Mouse (Mus musculus) midbrain, postnatal 0 days (tissue): ENCODE measurements around the gene Rplp0. TPM values are rescaled to one million over a fixed set of nuclear protein-coding genes. Genes with fewer than 3 reads are reported as not detected.

Experiments
- ATAC-seq: fragments of 200-750 bp; cut with Nextera tagmentation; 2 replicates; pipeline ENCODE4 v1.8.0; 2017; ENCODE audit warnings: moderate number of reproducible peaks, mild to moderate bottlenecking, moderate TSS enrichment, moderate library complexity; ENCODE audit not compliant: low FRiP score
- DNase-seq: peaks from one replicate; pipeline ENCODE4 v3.0.0-alpha.2; 2015; ENCODE audit warnings: low spot score
- H3K27ac ChIP-seq: fragments of 300-500 bp; sonication (generic); 2 replicates; pipeline ENCODE4 v1.5.1; 2014; ENCODE audit warnings: low read depth, mild to moderate bottlenecking, low read length, mixed read lengths
- H3K27me3 ChIP-seq: fragments of 300-500 bp; sonication (generic); 2 replicates; pipeline ENCODE4 v1.6.1; 2014; ENCODE audit warnings: low read length, control low read depth, mixed read lengths; ENCODE audit not compliant: insufficient read depth
- H3K36me3 ChIP-seq: fragments of 300-500 bp; sonication (generic); 2 replicates; pipeline ENCODE4 v1.6.1; 2014; ENCODE audit warnings: low read length, control low read depth, mixed read lengths; ENCODE audit not compliant: insufficient read depth
- H3K4me1 ChIP-seq: fragments of 300-500 bp; sonication (generic); 2 replicates; pipeline ENCODE4 v1.6.1; 2014; ENCODE audit warnings: mild to moderate bottlenecking, control low read depth, antibody characterized with exemption, low read length, mixed read lengths; ENCODE audit not compliant: insufficient read depth
- H3K4me2 ChIP-seq: fragments of 300-500 bp; sonication (generic); 2 replicates; pipeline ENCODE4 v1.6.1; 2014; ENCODE audit warnings: low read depth, mild to moderate bottlenecking, low read length, mixed read lengths; ENCODE audit not compliant: poor library complexity, severe bottlenecking
- H3K4me3 ChIP-seq: fragments of 300-500 bp; sonication (generic); 2 replicates; pipeline ENCODE4 v1.5.1; 2014; ENCODE audit warnings: low read depth, mild to moderate bottlenecking, low read length, moderate library complexity
- H3K9ac ChIP-seq: fragments of 300-500 bp; sonication (generic); replicated peaks from 2 replicates; pipeline ENCODE4 v1.6.1; 2014; ENCODE audit warnings: mild to moderate bottlenecking, low read length, moderate library complexity, mixed read lengths; ENCODE audit not compliant: poor library complexity, severe bottlenecking
- H3K9me3 ChIP-seq: fragments of 300-500 bp; sonication (generic); 2 replicates; pipeline ENCODE4 v1.6.1; 2016; ENCODE audit warnings: low read length, control low read depth
- CTCF ChIP-seq: IDR thresholded peaks from 2 replicates; pipeline ENCODE4 v1.5.1; 2016; ENCODE audit warnings: antibody characterized with exemption, mild to moderate bottlenecking
- WGBS: fragments of 180-500 bp; shearing (Covaris S2); extraction: QIAGEN DNeasy Blood & Tissue Kit; methylation state at CpG from one replicate; pipeline ENCODE4 v1.1.7; 2014; 5-methylcytosine and 5-hydroxymethylcytosine counted together
- microRNA-seq: library from miRNA; unstranded; fragments of <30 nt; microRNA quantifications from one replicate; pipeline ENCODE4, GENCODE M21; 2016; ENCODE audit warnings: borderline number of aligned reads
- polyA plus RNA-seq: library from polyadenylated mRNA; unstranded; fragments of >200 nt; fragmentation: Nextera tagmentation; extraction: Ambion mirVana; gene quantifications from 2 replicates; pipeline ENCODE4 v1.2.1, GENCODE M21; 2015
- total RNA-seq: library from RNA; depleted of rRNA; stranded (reverse); fragments of >200 nt; gene quantifications from 2 replicates; pipeline ENCODE4 v1.2.3, GENCODE M21; 2014; rRNA removed

The Rplp0 gene
- total and polyA plus RNA-seq, 2 experiments from 2014 or later, result 779 to 1,828 TPM

GRCm38 (mm10) chr5:115586780-115587179 lies 27.5 kb downstream of the Rplp0 start:
- Histone ChIP-seq H3K9me3 (no peaks in the 10 kb centered on the region), H3K4me2 (no peak overlapping the region), H3K4me1 (no peaks in the 10 kb centered on the region), H3K27me3 (no peaks in the 10 kb centered on the region), H3K36me3 (peaks cover 82% of the 10 kb centered on the region), H3K4me3 (no peak overlapping the region), H3K9ac (no peak overlapping the region), H3K27ac (no peak overlapping the region)
- DNase-seq, result no peak
- no peak for TF ChIP-seq CTCF
- no peak for ATAC-seq
- WGBS, result 89% methylated on average over 2 of the region's 2 CpGs

- no peak overlapping the region for H3K4me2 ChIP-seq
- H3K9ac ChIP-seq, result no peak overlapping the region
- 88% methylated on average over 11 of the region's 11 CpGs for WGBS
- H3K36me3 ChIP-seq, result peaks cover 82% of the 10 kb centered on the region
- no peak for TF ChIP-seq CTCF
- no peaks in the 10 kb centered on the region for H3K4me1 ChIP-seq
- no peak for ATAC-seq
- H3K4me3 ChIP-seq, result no peak overlapping the region
- H3K27me3 ChIP-seq, result no peaks in the 10 kb centered on the region
- no peak overlapping the region for H3K27ac ChIP-seq
- no peak for DNase-seq
- H3K9me3 ChIP-seq, result no peaks in the 10 kb centered on the region
Measured at GRCm38 (mm10) chr5:115591028-115591427, 31.8 kb downstream of the Rplp0 start.

- Histone ChIP-seq H3K27me3 (no peaks in the 10 kb centered on the region), H3K9ac (no peak overlapping the region), H3K9me3 (no peaks in the 10 kb centered on the region), H3K4me1 (no peaks in the 10 kb centered on the region), H3K36me3 (peaks cover 83% of the 10 kb centered on the region), H3K27ac (no peak overlapping the region), H3K4me3 (no peak overlapping the region), H3K4me2 (no peak overlapping the region)
- 95% methylated on average over 2 of the region's 2 CpGs for WGBS
- TF ChIP-seq CTCF, result no peak
- no peak for DNase-seq
- no peak for ATAC-seq
Measured at GRCm38 (mm10) chr5:115591506-115591905, 32.2 kb downstream of the Rplp0 start.

GRCm38 (mm10) chr5:115603561-115603960 lies 44.3 kb downstream of the Rplp0 start:
- H3K4me1 ChIP-seq, result no peaks in the 10 kb centered on the region
- no peaks in the 10 kb centered on the region for H3K9me3 ChIP-seq
- H3K27ac ChIP-seq, result no peak overlapping the region
- H3K27me3 ChIP-seq, result no peaks in the 10 kb centered on the region
- TF ChIP-seq CTCF, result no peak
- DNase-seq (no peak), ATAC-seq (no peak)
- H3K4me3 ChIP-seq, result no peak overlapping the region
- WGBS, result 97% methylated on average over 6 of the region's 6 CpGs
- H3K4me2 ChIP-seq, result no peak overlapping the region
- peaks cover 72% of the 10 kb centered on the region for H3K36me3 ChIP-seq
- no peak overlapping the region for H3K9ac ChIP-seq

GRCm38 (mm10) chr5:115611566-115611965 lies 52.3 kb downstream of the Rplp0 start:
- Histone ChIP-seq H3K36me3 (peaks cover 88% of the 10 kb centered on the region), H3K9ac (no peak overlapping the region), H3K9me3 (no peaks in the 10 kb centered on the region), H3K27me3 (no peaks in the 10 kb centered on the region), H3K4me2 (no peak overlapping the region), H3K27ac (no peak overlapping the region), H3K4me3 (no peak overlapping the region), H3K4me1 (no peaks in the 10 kb centered on the region)
- 92% methylated on average over 11 of the region's 11 CpGs for WGBS
- DNase-seq, result no peak
- no peak for TF ChIP-seq CTCF
- ATAC-seq, result no peak

Small RNAs within 50 kb of the gene (microRNA-seq; reads per million reads assigned to microRNA genes)
- gene Mir7029, result not detected

Other genes with a start within 250 kb of the Rplp0 start
- 44.1 and 45.5 TPM in 2 replicates for gene Srsf9, start 232.3 kb upstream of the Rplp0 start, total RNA-seq
- 88.0 and 93.8 TPM in 2 replicates for gene Srsf9, start 232.3 kb upstream of the Rplp0 start, polyA plus RNA-seq
- 17.6 and 27.8 TPM in 2 replicates for gene Gatc, start 218.3 kb upstream of the Rplp0 start, total RNA-seq
- gene Gatc, start 218.3 kb upstream of the Rplp0 start, polyA plus RNA-seq, result 39.2 and 42.4 TPM in 2 replicates
- 10.7 and 16.9 TPM in 2 replicates for gene Triap1, start 218.2 kb upstream of the Rplp0 start, total RNA-seq
- gene Triap1, start 218.2 kb upstream of the Rplp0 start, polyA plus RNA-seq, result 53.8 and 54.5 TPM in 2 replicates
- 1,189 and 1,342 TPM in 2 replicates for gene Cox6a1, start 210.5 kb upstream of the Rplp0 start, total RNA-seq
- gene Cox6a1, start 210.5 kb upstream of the Rplp0 start, polyA plus RNA-seq, result 1,504 and 1,624 TPM in 2 replicates
- gene Msi1, start 129.9 kb upstream of the Rplp0 start, total RNA-seq, result 72.5 and 82.9 TPM in 2 replicates
- gene Msi1, start 129.9 kb upstream of the Rplp0 start, polyA plus RNA-seq, result 41.1 and 52.1 TPM in 2 replicates
- not detected in 2 replicates for gene Pla2g1b, start 93.2 kb upstream of the Rplp0 start, total RNA-seq
- gene Pla2g1b, start 93.2 kb upstream of the Rplp0 start, polyA plus RNA-seq, result not detected in 2 replicates
- 19.5 and 25.6 TPM in 2 replicates for gene Sirt4, start 74.7 kb upstream of the Rplp0 start, total RNA-seq
- 22.4 and 27.0 TPM in 2 replicates for gene Sirt4, start 74.7 kb upstream of the Rplp0 start, polyA plus RNA-seq
- 34.6 and 39.4 TPM in 2 replicates for gene Pxn, start 52.8 kb upstream of the Rplp0 start, total RNA-seq
- 15.3 and 15.9 TPM in 2 replicates for gene Pxn, start 52.8 kb upstream of the Rplp0 start, polyA plus RNA-seq
- 72.9 and 75.1 TPM in 2 replicates for gene Gcn1l1, start 5.8 kb downstream of the Rplp0 start, total RNA-seq
- gene Gcn1l1, start 5.8 kb downstream of the Rplp0 start, polyA plus RNA-seq, result 24.7 and 26.6 TPM in 2 replicates
- gene Rab35, start 72.4 kb downstream of the Rplp0 start, total RNA-seq, result 97.4 and 99.0 TPM in 2 replicates
- gene Rab35, start 72.4 kb downstream of the Rplp0 start, polyA plus RNA-seq, result 23.0 and 24.5 TPM in 2 replicates
- 185 and 195 TPM in 2 replicates for gene Bicdl1, start 172.2 kb downstream of the Rplp0 start, total RNA-seq
- gene Bicdl1, start 172.2 kb downstream of the Rplp0 start, polyA plus RNA-seq, result 34.4 and 35.7 TPM in 2 replicates